Mouse (Mus musculus): ENCODE measurements around the gene Dpf3. TPM values are rescaled to one million over a fixed set of nuclear protein-coding genes. Genes with fewer than 3 reads are reported as not detected.

The Dpf3 gene
- polyA plus RNA-seq, 1 experiment from 2014 or later, result 4.4 TPM

- Histone ChIP-seq H3K9ac (ENCODE audit: low read length) (no peak overlapping the region), H3K27ac (ENCODE audit: low read depth, low read length) (no peak overlapping the region), H3K9me3 (ENCODE audit: control insufficient read depth, low read length) (no peaks in the 10 kb centered on the region), H3K36me3 (ENCODE audit: control insufficient read depth, insufficient read depth, low read length) (no peaks in the 10 kb centered on the region), H3K4me2 (ENCODE audit: low read depth, low read length, severe bottlenecking) (no peak overlapping the region), H3K27me3 (ENCODE audit: control insufficient read depth, insufficient read depth, low read length) (no peaks in the 10 kb centered on the region), H3K4me3 (ENCODE audit: low read depth, low read length) (no peak overlapping the region), H3K4me1 (replicated peaks; ENCODE audit: control insufficient read depth, insufficient read depth, low read length) (no peaks in the 10 kb centered on the region)
- no peak for DNase-seq (ENCODE audit: low spot score)
- no peak for ATAC-seq (replicated peaks; ENCODE audit: low FRiP score)
- 92% methylated on average over 7 of the region's 7 CpGs for WGBS
Measured at GRCm38 (mm10) chr12:83372290-83372689, 115.2 kb downstream of the Dpf3 start.

- ATAC-seq (replicated peaks; ENCODE audit: low FRiP score), result no peak
Measured at GRCm38 (mm10) chr12:83370221-83370620, 117.3 kb downstream of the Dpf3 start.

GRCm38 (mm10) chr12:83369416-83369815, 118.1 kb downstream of the Dpf3 start:
- Histone ChIP-seq H3K27me3 (ENCODE audit: control insufficient read depth, insufficient read depth, low read length) (no peaks in the 10 kb centered on the region), H3K4me3 (ENCODE audit: low read depth, low read length) (no peak overlapping the region), H3K4me1 (replicated peaks; ENCODE audit: control insufficient read depth, insufficient read depth, low read length) (no peaks in the 10 kb centered on the region), H3K9me3 (ENCODE audit: control insufficient read depth, low read length) (no peaks in the 10 kb centered on the region), H3K27ac (ENCODE audit: low read depth, low read length) (no peak overlapping the region), H3K9ac (ENCODE audit: low read length) (no peak overlapping the region), H3K4me2 (ENCODE audit: low read depth, low read length, severe bottlenecking) (no peak overlapping the region), H3K36me3 (ENCODE audit: control insufficient read depth, insufficient read depth, low read length) (no peaks in the 10 kb centered on the region)
- ATAC-seq (replicated peaks; ENCODE audit: low FRiP score), result no peak
- no peak for DNase-seq (ENCODE audit: low spot score)
- WGBS, result 88% methylated on average over 5 of the region's 5 CpGs

More at GRCm38 (mm10) chr12:83370221-83370620, 117.3 kb downstream of the Dpf3 start:
- Histone ChIP-seq H3K4me1 (replicated peaks; ENCODE audit: control insufficient read depth, insufficient read depth, low read length) (no peaks in the 10 kb centered on the region), H3K36me3 (ENCODE audit: control insufficient read depth, insufficient read depth, low read length) (no peaks in the 10 kb centered on the region), H3K4me3 (ENCODE audit: low read depth, low read length) (no peak overlapping the region), H3K9ac (ENCODE audit: low read length) (no peak overlapping the region), H3K9me3 (ENCODE audit: control insufficient read depth, low read length) (no peaks in the 10 kb centered on the region), H3K4me2 (ENCODE audit: low read depth, low read length, severe bottlenecking) (no peak overlapping the region), H3K27ac (ENCODE audit: low read depth, low read length) (no peak overlapping the region), H3K27me3 (ENCODE audit: control insufficient read depth, insufficient read depth, low read length) (no peaks in the 10 kb centered on the region)
- WGBS, result 93% methylated on average over 11 of the region's 11 CpGs
- DNase-seq (ENCODE audit: low spot score), result no peak

- H3K27me3 ChIP-seq (ENCODE audit: control insufficient read depth, insufficient read depth, low read length), result no peaks in the 10 kb centered on the region
- no peak overlapping the region for H3K4me3 ChIP-seq (ENCODE audit: low read depth, low read length)
Measured at GRCm38 (mm10) chr12:83367486-83367885, 120.0 kb downstream of the Dpf3 start.

GRCm38 (mm10) chr12:83364771-83365170, 122.7 kb downstream of the Dpf3 start:
- H3K4me1 ChIP-seq (replicated peaks; ENCODE audit: control insufficient read depth, insufficient read depth, low read length), result no peaks in the 10 kb centered on the region
- no peaks in the 10 kb centered on the region for H3K27me3 ChIP-seq (ENCODE audit: control insufficient read depth, insufficient read depth, low read length)
- ATAC-seq (replicated peaks; ENCODE audit: low FRiP score) (no peak), DNase-seq (ENCODE audit: low spot score) (no peak)
- WGBS, result 63% methylated on average over 3 of the region's 3 CpGs
- no peaks in the 10 kb centered on the region for H3K36me3 ChIP-seq (ENCODE audit: control insufficient read depth, insufficient read depth, low read length)
- H3K9me3 ChIP-seq (ENCODE audit: control insufficient read depth, low read length), result no peaks in the 10 kb centered on the region
- H3K9ac ChIP-seq (ENCODE audit: low read length), result no peak overlapping the region
- H3K4me3 ChIP-seq (ENCODE audit: low read depth, low read length), result no peak overlapping the region
- no peak overlapping the region for H3K27ac ChIP-seq (ENCODE audit: low read depth, low read length)
- H3K4me2 ChIP-seq (ENCODE audit: low read depth, low read length, severe bottlenecking), result no peak overlapping the region

More at GRCm38 (mm10) chr12:83367486-83367885, 120.0 kb downstream of the Dpf3 start:
- ATAC-seq (replicated peaks; ENCODE audit: low FRiP score) (no peak), DNase-seq (ENCODE audit: low spot score) (no peak)
- H3K4me1 ChIP-seq (replicated peaks; ENCODE audit: control insufficient read depth, insufficient read depth, low read length), result no peaks in the 10 kb centered on the region
- no peak overlapping the region for H3K27ac ChIP-seq (ENCODE audit: low read depth, low read length)
- H3K4me2 ChIP-seq (ENCODE audit: low read depth, low read length, severe bottlenecking), result no peak overlapping the region
- no peaks in the 10 kb centered on the region for H3K9me3 ChIP-seq (ENCODE audit: control insufficient read depth, low read length)
- no peak overlapping the region for H3K9ac ChIP-seq (ENCODE audit: low read length)
- 94% methylated on average over 1 of the region's 1 CpGs for WGBS
- no peaks in the 10 kb centered on the region for H3K36me3 ChIP-seq (ENCODE audit: control insufficient read depth, insufficient read depth, low read length)

- H3K9ac ChIP-seq (ENCODE audit: low read length), result no peak overlapping the region
- H3K4me3 ChIP-seq (ENCODE audit: low read depth, low read length), result no peak overlapping the region
- H3K4me1 ChIP-seq (replicated peaks; ENCODE audit: control insufficient read depth, insufficient read depth, low read length), result no peaks in the 10 kb centered on the region
- ATAC-seq (replicated peaks; ENCODE audit: low FRiP score), result no peak
- no peaks in the 10 kb centered on the region for H3K9me3 ChIP-seq (ENCODE audit: control insufficient read depth, low read length)
- H3K36me3 ChIP-seq (ENCODE audit: control insufficient read depth, insufficient read depth, low read length), result no peaks in the 10 kb centered on the region
- H3K27me3 ChIP-seq (ENCODE audit: control insufficient read depth, insufficient read depth, low read length), result no peaks in the 10 kb centered on the region
- 45% methylated on average over 3 of the region's 3 CpGs for WGBS
- no peak overlapping the region for H3K4me2 ChIP-seq (ENCODE audit: low read depth, low read length, severe bottlenecking)
- H3K27ac ChIP-seq (ENCODE audit: low read depth, low read length), result no peak overlapping the region
- no peak for DNase-seq (ENCODE audit: low spot score)
Measured at GRCm38 (mm10) chr12:83361801-83362200, 125.7 kb downstream of the Dpf3 start.

- Histone ChIP-seq H3K4me3 (ENCODE audit: low read depth, low read length) (no peak overlapping the region), H3K4me2 (ENCODE audit: low read depth, low read length, severe bottlenecking) (no peak overlapping the region), H3K9me3 (ENCODE audit: control insufficient read depth, low read length) (no peaks in the 10 kb centered on the region), H3K4me1 (replicated peaks; ENCODE audit: control insufficient read depth, insufficient read depth, low read length) (no peaks in the 10 kb centered on the region), H3K27me3 (ENCODE audit: control insufficient read depth, insufficient read depth, low read length) (no peaks in the 10 kb centered on the region), H3K27ac (ENCODE audit: low read depth, low read length) (no peak overlapping the region), H3K9ac (ENCODE audit: low read length) (no peak overlapping the region), H3K36me3 (ENCODE audit: control insufficient read depth, insufficient read depth, low read length) (no peaks in the 10 kb centered on the region)
- 87% methylated on average over 6 of the region's 6 CpGs for WGBS
- no peak for DNase-seq (ENCODE audit: low spot score)
- no peak for ATAC-seq (replicated peaks; ENCODE audit: low FRiP score)
Measured at GRCm38 (mm10) chr12:83352640-83353039, 134.9 kb downstream of the Dpf3 start.

- no peaks in the 10 kb centered on the region for H3K4me1 ChIP-seq (replicated peaks; ENCODE audit: control insufficient read depth, insufficient read depth, low read length)
- H3K4me2 ChIP-seq (ENCODE audit: low read depth, low read length, severe bottlenecking), result no peak overlapping the region
- no peak overlapping the region for H3K9ac ChIP-seq (ENCODE audit: low read length)
- H3K36me3 ChIP-seq (ENCODE audit: control insufficient read depth, insufficient read depth, low read length), result no peaks in the 10 kb centered on the region
- 85% methylated on average over 5 of the region's 5 CpGs for WGBS
- no peak overlapping the region for H3K4me3 ChIP-seq (ENCODE audit: low read depth, low read length)
- H3K9me3 ChIP-seq (ENCODE audit: control insufficient read depth, low read length), result no peaks in the 10 kb centered on the region
- DNase-seq (ENCODE audit: low spot score) (no peak), ATAC-seq (replicated peaks; ENCODE audit: low FRiP score) (no peak)
- H3K27ac ChIP-seq (ENCODE audit: low read depth, low read length), result no peak overlapping the region
- H3K27me3 ChIP-seq (ENCODE audit: control insufficient read depth, insufficient read depth, low read length), result no peaks in the 10 kb centered on the region
Measured at GRCm38 (mm10) chr12:83349736-83350135, 137.8 kb downstream of the Dpf3 start.

- no peaks in the 10 kb centered on the region for H3K9me3 ChIP-seq (ENCODE audit: control insufficient read depth, low read length)
- H3K4me3 ChIP-seq (ENCODE audit: low read depth, low read length), result no peak overlapping the region
- H3K36me3 ChIP-seq (ENCODE audit: control insufficient read depth, insufficient read depth, low read length), result no peaks in the 10 kb centered on the region
- ATAC-seq (replicated peaks; ENCODE audit: low FRiP score) (no peak), DNase-seq (ENCODE audit: low spot score) (no peak)
- H3K4me1 ChIP-seq (replicated peaks; ENCODE audit: control insufficient read depth, insufficient read depth, low read length), result no peaks in the 10 kb centered on the region
- H3K9ac ChIP-seq (ENCODE audit: low read length), result no peak overlapping the region
- H3K27ac ChIP-seq (ENCODE audit: low read depth, low read length), result no peak overlapping the region
- WGBS, result 74% methylated on average over 3 of the region's 3 CpGs
- H3K27me3 ChIP-seq (ENCODE audit: control insufficient read depth, insufficient read depth, low read length), result no peaks in the 10 kb centered on the region
- H3K4me2 ChIP-seq (ENCODE audit: low read depth, low read length, severe bottlenecking), result no peak overlapping the region
Measured at GRCm38 (mm10) chr12:83348246-83348645, 139.3 kb downstream of the Dpf3 start.
